8 mouse cellular contexts compared by ENCODE assay signal in the genomic region with DNA sequence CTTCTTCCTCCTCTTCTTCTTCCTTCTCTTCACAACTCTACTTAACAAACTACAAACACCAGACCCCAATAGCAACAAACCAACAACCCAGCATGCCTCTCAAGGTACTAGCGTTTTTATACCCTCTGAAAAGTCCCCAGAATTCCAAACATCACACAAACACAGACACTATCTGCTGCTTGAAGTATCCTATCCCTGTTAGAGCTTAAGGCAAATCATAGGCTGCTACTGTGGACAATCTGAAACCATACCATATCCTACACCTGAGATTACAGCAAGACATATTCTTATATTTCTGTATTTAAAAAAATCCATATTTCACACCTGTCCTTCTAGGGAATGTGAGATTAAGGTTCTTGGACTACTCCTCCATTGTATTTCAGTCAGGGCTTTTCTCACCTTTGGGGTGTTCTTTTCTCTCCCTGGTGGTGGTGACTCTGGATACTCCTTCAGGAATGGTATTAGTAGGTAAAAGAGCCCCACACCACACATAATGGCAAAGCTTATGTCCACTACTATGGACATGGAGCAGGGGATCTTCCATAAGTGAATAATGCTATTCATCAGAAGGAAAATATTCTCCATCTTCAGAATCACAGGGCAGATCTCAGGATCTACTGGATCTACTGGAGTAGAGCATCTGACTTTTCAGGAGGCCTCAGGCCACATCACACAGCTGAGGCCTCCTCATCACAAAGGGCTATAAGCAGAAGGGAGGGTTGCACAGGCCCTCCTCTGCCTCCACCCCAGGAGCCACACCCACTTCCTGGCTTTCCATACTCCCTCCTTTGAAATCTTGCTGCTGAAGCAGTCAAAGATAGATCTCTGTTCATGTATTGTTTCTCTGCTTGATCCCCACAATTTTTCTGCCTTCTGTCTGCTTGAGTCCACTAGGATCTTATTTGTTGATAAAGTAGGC. TPM values are rescaled to one million over a fixed set of nuclear protein-coding genes. Genes with fewer than 3 reads are reported as not detected.
DNase-seq lines count a peak whose midpoint lies in the region; ATAC-seq lines count a peak whose summit lies in the region.

4931408C20Rik (minus strand) TSS at position 619 of the 919 bp plus-strand sequence.

- no peaks in the 10 kb centered on the region for H3K4me1 ChIP-seq in embryonic facial prominence, embryonic 15.5 days
- H3K4me1 ChIP-seq in heart, embryonic 11.5 days (ENCODE audit: control insufficient read depth, insufficient read depth, low read length), result no peaks in the 10 kb centered on the region
- no peaks in the 10 kb centered on the region for H3K4me1 ChIP-seq in kidney, embryonic 16.5 days (ENCODE audit: insufficient read depth, low read length)
- H3K4me1 ChIP-seq in liver, embryonic 11.5 days (replicated peaks; ENCODE audit: control insufficient read depth, insufficient read depth, low read length), result no peaks in the 10 kb centered on the region

- peak; percentile 37 for DNase-seq in A20 (ENCODE audit: low read depth, low spot score)
- peak; percentile 14 for DNase-seq in adrenal gland, postnatal 10 days
- DNase-seq in liver, embryonic 11.5 days (ENCODE audit: low spot score), result peak; percentile 36
- DNase-seq in thymus, postnatal 0 days (ENCODE audit: low spot score), result peak; percentile 20

- no peak within 1 kb of the TSS for H3K27ac ChIP-seq in embryonic facial prominence, embryonic 15.5 days (replicated peaks)
- H3K27ac ChIP-seq in heart, embryonic 11.5 days (ENCODE audit: low read depth, low read length), result no peak within 1 kb of the TSS
- no peak within 1 kb of the TSS for H3K27ac ChIP-seq in kidney, embryonic 16.5 days (ENCODE audit: low read length)
- H3K27ac ChIP-seq in liver, embryonic 11.5 days (ENCODE audit: low read depth, low read length), result no peak within 1 kb of the TSS

- peak; percentile 85 for ATAC-seq in embryonic facial prominence, embryonic 15.5 days (ENCODE audit: insufficient number of reproducible peaks, low FRiP score, low TSS enrichment, low read depth)
- peak; percentile 82 for ATAC-seq in heart, embryonic 11.5 days (replicated peaks; ENCODE audit: insufficient number of reproducible peaks, low FRiP score, low TSS enrichment)
- peak; percentile 82 for ATAC-seq in kidney, embryonic 16.5 days (ENCODE audit: low FRiP score, low TSS enrichment)
- peak; percentile 78 for ATAC-seq in liver, embryonic 11.5 days (replicated peaks; ENCODE audit: low FRiP score)
- peak; percentile 78 for ATAC-seq in monocyte, adult 5-6 weeks (replicated peaks; ENCODE audit: insufficient number of reproducible peaks, low FRiP score, low TSS enrichment, poor library complexity, severe bottlenecking)

- 41% methylated on average over 1 of the region's 1 CpGs for WGBS in embryonic facial prominence, embryonic 15.5 days
- 34% methylated on average over 1 of the region's 1 CpGs for WGBS in heart, embryonic 11.5 days (ENCODE audit: insufficient replicate concordance)
- 47% methylated on average over 1 of the region's 1 CpGs for WGBS in kidney, embryonic 16.5 days
- 32% methylated on average over 1 of the region's 1 CpGs for WGBS in liver, embryonic 11.5 days

- no peak within 1 kb of the TSS for H3K4me2 ChIP-seq in embryonic facial prominence, embryonic 15.5 days (replicated peaks)
- H3K4me2 ChIP-seq in heart, embryonic 11.5 days, result no peak within 1 kb of the TSS
- no peak within 1 kb of the TSS for H3K4me2 ChIP-seq in kidney, embryonic 16.5 days (replicated peaks; ENCODE audit: low read depth, low read length)
- no peak within 1 kb of the TSS for H3K4me2 ChIP-seq in liver, embryonic 11.5 days

- H3K9me3 ChIP-seq in embryonic facial prominence, embryonic 15.5 days (replicated peaks), result no peaks in the 10 kb centered on the region
- peaks cover 7% of the 10 kb centered on the region for H3K9me3 ChIP-seq in heart, embryonic 11.5 days (replicated peaks; ENCODE audit: control insufficient read depth, low read length)
- no peaks in the 10 kb centered on the region for H3K9me3 ChIP-seq in kidney, embryonic 16.5 days (ENCODE audit: low read length)
- H3K9me3 ChIP-seq in liver, embryonic 11.5 days (ENCODE audit: control insufficient read depth, low read length), result 0 out of 2 replicates have a peak, but pooled peaks cover 3% of the 10 kb centered on the region

- H3K36me3 ChIP-seq in embryonic facial prominence, embryonic 15.5 days, result no peaks in the 10 kb centered on the region
- no peaks in the 10 kb centered on the region for H3K36me3 ChIP-seq in heart, embryonic 11.5 days (ENCODE audit: control insufficient read depth, insufficient read depth, low read length)
- H3K36me3 ChIP-seq in kidney, embryonic 16.5 days (ENCODE audit: insufficient read depth, low read length), result no peaks in the 10 kb centered on the region
- H3K36me3 ChIP-seq in liver, embryonic 11.5 days (ENCODE audit: control insufficient read depth, insufficient read depth, low read length), result no peaks in the 10 kb centered on the region

- H3K4me3 ChIP-seq in embryonic facial prominence, embryonic 15.5 days (replicated peaks), result no peak within 1 kb of the TSS
- H3K4me3 ChIP-seq in heart, embryonic 11.5 days (ENCODE audit: low read depth, low read length), result no peak within 1 kb of the TSS
- no peak within 1 kb of the TSS for H3K4me3 ChIP-seq in kidney, embryonic 16.5 days (ENCODE audit: low read length)
- H3K4me3 ChIP-seq in liver, embryonic 11.5 days (ENCODE audit: low read depth, low read length), result no peak within 1 kb of the TSS

- no peaks in the 10 kb centered on the region for H3K27me3 ChIP-seq in embryonic facial prominence, embryonic 15.5 days
- no peaks in the 10 kb centered on the region for H3K27me3 ChIP-seq in heart, embryonic 11.5 days (ENCODE audit: control insufficient read depth, insufficient read depth, low read length)
- no peaks in the 10 kb centered on the region for H3K27me3 ChIP-seq in kidney, embryonic 16.5 days (ENCODE audit: insufficient read depth, low read length)
- H3K27me3 ChIP-seq in liver, embryonic 11.5 days (replicated peaks; ENCODE audit: control insufficient read depth, insufficient read depth, low read length), result no peaks in the 10 kb centered on the region

- no peak within 1 kb of the TSS for H3K9ac ChIP-seq in embryonic facial prominence, embryonic 15.5 days
- H3K9ac ChIP-seq in heart, embryonic 11.5 days (ENCODE audit: low read depth, low read length), result no peak within 1 kb of the TSS
- H3K9ac ChIP-seq in kidney, embryonic 16.5 days (replicated peaks; ENCODE audit: low read length), result no peak within 1 kb of the TSS
- H3K9ac ChIP-seq in liver, embryonic 11.5 days (ENCODE audit: low read depth, low read length), result no peak within 1 kb of the TSS

RNA-seq across cellular contexts. Expression of gene 4931408C20Rik, which starts in this region (rescaled TPM):
- not detected for total RNA-seq in adrenal gland, postnatal 10 days (2021)
- polyA plus RNA-seq in embryonic facial prominence, embryonic 15.5 days (2015; fragmentation: Nextera tagmentation; extraction: Ambion mirVana), result not detected in 2 replicates
- not detected in 2 replicates for polyA plus RNA-seq in heart, embryonic 11.5 days (2014; fragmentation: Nextera tagmentation; extraction: Ambion mirVana)
- polyA plus RNA-seq in kidney, embryonic 16.5 days (2015; fragmentation: Nextera tagmentation; extraction: Ambion mirVana), result not detected in 2 replicates
- polyA plus RNA-seq in liver, embryonic 11.5 days (2014; fragmentation: Nextera tagmentation; extraction: Ambion mirVana), result not detected in 2 replicates
- not detected in 3 replicates for total RNA-seq in monocyte, adult 5-6 weeks (2017)
- 0.09 and 0.19 TPM in 2 replicates for polyA plus RNA-seq in thymus, postnatal 0 days (2015; fragmentation: Nextera tagmentation; extraction: Ambion mirVana)

Comparison
In these comparisons a context has a peak if more than half of its experiments do, and no peak if none do; other contexts are left out.
1. Peak in DNase-seq in adrenal gland, postnatal 10 days; RNA of the gene not detected or under 1 TPM.
2. Peak in ATAC-seq in embryonic facial prominence, embryonic 15.5 days; RNA of the gene not detected or under 1 TPM.
3. Peak in ATAC-seq in heart, embryonic 11.5 days; RNA of the gene not detected or under 1 TPM.
4. Peak in ATAC-seq in kidney, embryonic 16.5 days; RNA of the gene not detected or under 1 TPM.
5. Peak in DNase-seq and ATAC-seq in liver, embryonic 11.5 days; RNA of the gene not detected or under 1 TPM.
6. Peak in ATAC-seq in monocyte, adult 5-6 weeks; RNA of the gene not detected or under 1 TPM.
7. Peak in DNase-seq in thymus, postnatal 0 days; RNA of the gene not detected or under 1 TPM.